Mouse (Mus musculus): Measurements from ENCODE around the gene Dolpp1. TPM values are rescaled to one million over a fixed set of nuclear protein-coding genes. Genes with fewer than 3 reads are reported as not detected.
A peak's percentile ranks its signal among the peaks of the same experiment; 100 is the strongest.

Dolpp1 gene
- polyA plus RNA-seq, 1 experiment from 2014 or later, result 46.9 TPM

DNA sequence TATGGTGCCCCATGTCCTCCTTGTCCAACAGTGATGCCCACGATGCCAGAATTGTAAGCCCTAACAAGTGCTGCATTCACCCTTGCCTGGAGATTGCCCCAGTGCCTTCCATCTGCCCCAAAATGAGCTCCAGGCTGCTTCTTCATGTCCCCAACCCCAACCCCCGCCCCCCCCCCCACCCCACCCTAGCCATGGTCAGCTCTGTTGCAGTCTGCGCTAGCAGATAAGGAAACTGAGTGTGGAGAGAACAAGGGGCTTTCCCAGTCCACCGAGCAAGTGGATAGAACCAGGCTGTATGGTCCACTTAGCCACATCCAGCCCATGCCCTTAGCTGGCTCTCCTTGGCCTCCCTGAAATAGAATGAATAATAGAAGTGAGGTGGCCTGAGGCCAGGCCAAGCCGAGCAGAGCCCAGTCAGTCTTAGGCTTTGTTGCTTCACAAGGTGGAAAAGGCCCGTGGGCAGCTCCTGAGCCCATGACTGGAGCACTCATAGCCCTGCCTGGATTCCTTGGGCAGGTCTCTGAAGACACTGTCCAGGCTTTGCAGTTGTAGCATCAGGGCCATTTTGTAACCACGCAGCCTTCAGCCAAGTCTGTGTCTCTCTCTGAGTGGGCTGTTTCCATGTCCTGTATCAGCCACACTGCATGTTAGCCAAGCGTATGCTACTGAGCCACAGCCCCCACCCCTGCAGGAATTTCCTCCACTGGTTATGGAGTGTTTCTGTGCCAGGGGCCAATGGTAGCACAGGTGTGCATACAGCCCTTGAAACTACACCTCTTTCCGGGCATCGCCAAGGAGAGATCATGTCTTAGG is 11.3 kb upstream of the Dolpp1 start:
- no peak for ATAC-seq (ENCODE audit: borderline replicate concordance, extremely low read depth, low FRiP score, low TSS enrichment)
- no peaks in the 10 kb centered on the region for H3K4me1 ChIP-seq
- no peak overlapping the region for H3K9ac ChIP-seq
- peaks cover 65% of the 10 kb centered on the region for H3K36me3 ChIP-seq
- H3K4me2 ChIP-seq, result no peak overlapping the region
- H3K27ac ChIP-seq, result no peak overlapping the region
- WGBS, result 83% methylated on average over 10 of the region's 10 CpGs
- no peaks in the 10 kb centered on the region for H3K9me3 ChIP-seq
- H3K4me3 ChIP-seq, result no peak overlapping the region
- no peaks in the 10 kb centered on the region for H3K27me3 ChIP-seq

DNA sequence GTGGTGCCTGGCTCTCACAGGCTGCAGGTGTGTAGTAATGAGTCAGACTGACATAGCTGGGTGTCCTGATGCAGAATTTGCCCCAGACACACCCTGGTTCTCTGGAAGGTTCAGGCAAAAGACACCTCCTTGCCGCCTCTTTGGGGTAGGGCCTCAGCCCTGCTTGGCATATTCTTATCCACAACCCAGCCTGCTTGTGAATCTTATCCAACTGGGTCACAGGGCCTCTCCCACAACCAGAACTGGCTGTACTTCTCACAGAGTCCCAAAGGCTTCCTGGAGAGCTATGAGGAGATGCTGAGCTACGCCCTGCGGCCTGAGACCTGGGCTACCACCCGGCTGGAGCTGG is 10.7 kb upstream of the Dolpp1 start:
- Histone ChIP-seq H3K4me2 (no peak overlapping the region), H3K27me3 (no peaks in the 10 kb centered on the region), H3K4me3 (no peak overlapping the region), H3K9ac (no peak overlapping the region), H3K27ac (no peak overlapping the region), H3K9me3 (no peaks in the 10 kb centered on the region), H3K4me1 (no peaks in the 10 kb centered on the region), H3K36me3 (peaks cover 60% of the 10 kb centered on the region)
- ATAC-seq (ENCODE audit: borderline replicate concordance, extremely low read depth, low FRiP score, low TSS enrichment), result no peak
- 97% methylated on average over 4 of the region's 4 CpGs for WGBS

DNA sequence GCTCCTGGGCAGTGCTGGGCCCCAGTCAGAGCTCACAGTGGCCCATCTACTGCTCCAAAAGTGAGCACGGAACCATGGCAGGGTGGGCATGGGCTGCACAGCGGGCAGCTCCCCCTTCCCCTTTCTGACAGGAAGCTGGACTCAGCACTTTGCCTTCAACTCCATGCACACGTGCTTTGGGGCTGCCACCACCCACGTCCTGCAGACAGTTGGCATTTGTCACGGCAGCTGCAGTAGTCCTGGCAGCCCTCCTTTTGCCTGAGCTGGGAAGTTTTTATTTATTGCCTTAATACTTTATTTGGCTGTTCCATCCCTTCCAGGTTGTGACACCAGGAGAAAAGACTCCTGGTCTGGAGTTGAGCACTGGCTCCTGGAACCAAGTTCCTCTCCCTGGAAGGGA is 7.2 kb upstream of the Dolpp1 start:
- WGBS, result 70% methylated on average over 5 of the region's 5 CpGs
- ATAC-seq (ENCODE audit: borderline replicate concordance, extremely low read depth, low FRiP score, low TSS enrichment), result no peak
- Histone ChIP-seq H3K27ac (no peak overlapping the region), H3K4me1 (no peaks in the 10 kb centered on the region), H3K9me3 (no peaks in the 10 kb centered on the region), H3K36me3 (peaks cover 34% of the 10 kb centered on the region), H3K4me3 (no peak overlapping the region), H3K4me2 (no peak overlapping the region), H3K9ac (no peak overlapping the region), H3K27me3 (no peaks in the 10 kb centered on the region)

DNA sequence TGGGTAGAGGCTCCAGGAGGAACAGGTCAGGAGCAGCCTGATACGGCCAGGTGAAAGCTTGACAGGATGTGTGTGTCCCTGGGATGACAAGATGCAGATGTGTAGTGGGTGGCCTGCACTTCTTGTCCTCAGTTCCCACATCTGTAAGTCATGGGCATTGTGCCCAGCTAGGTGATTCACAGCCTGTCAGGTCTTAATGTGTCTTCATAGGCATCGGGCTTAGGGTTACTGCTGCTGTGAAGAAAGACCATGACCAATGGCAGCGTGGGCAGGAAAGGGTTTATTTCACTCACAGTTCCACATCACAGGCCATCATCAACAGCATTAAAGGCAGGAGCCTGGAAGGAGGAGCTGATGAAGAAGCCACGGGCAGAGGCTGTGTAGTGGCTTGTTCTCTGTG is 6.5 kb upstream of the Dolpp1 start:
- 82% methylated on average over 4 of the region's 4 CpGs for WGBS
- H3K27ac ChIP-seq, result no peak overlapping the region
- no peak overlapping the region for H3K4me2 ChIP-seq
- H3K27me3 ChIP-seq, result no peaks in the 10 kb centered on the region
- H3K4me1 ChIP-seq, result no peaks in the 10 kb centered on the region
- no peaks in the 10 kb centered on the region for H3K9me3 ChIP-seq
- no peak for ATAC-seq (ENCODE audit: borderline replicate concordance, extremely low read depth, low FRiP score, low TSS enrichment)
- no peak overlapping the region for H3K9ac ChIP-seq
- H3K4me3 ChIP-seq, result no peak overlapping the region
- peaks cover 34% of the 10 kb centered on the region for H3K36me3 ChIP-seq

DNA sequence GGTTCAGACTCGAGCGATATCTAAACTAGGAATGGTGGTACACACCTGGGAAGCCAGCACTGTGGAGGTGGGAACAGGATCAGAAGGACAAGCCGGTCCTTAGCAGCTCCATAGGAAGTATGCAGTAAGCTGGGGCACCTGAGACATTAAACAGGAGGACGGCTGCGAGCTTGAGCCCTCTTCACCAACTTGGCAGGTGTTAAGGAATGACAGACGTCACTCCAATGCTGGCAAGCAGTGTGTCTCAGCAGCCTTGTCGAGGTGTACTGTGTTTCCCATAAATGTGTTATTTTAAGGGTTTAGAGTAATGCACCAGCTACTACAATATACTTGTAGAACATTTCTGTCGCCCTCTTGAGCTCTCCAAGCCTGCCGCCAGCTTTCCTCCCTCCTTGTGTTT is 5.1 kb upstream of the Dolpp1 start:
- WGBS, result 73% methylated on average over 9 of the region's 9 CpGs
- H3K36me3 ChIP-seq, result peaks cover 22% of the 10 kb centered on the region
- H3K27ac ChIP-seq, result no peak overlapping the region
- ATAC-seq (ENCODE audit: borderline replicate concordance, extremely low read depth, low FRiP score, low TSS enrichment), result no peak
- H3K4me1 ChIP-seq, result 0 out of 2 replicates have a peak, but pooled peaks cover 6% of the 10 kb centered on the region
- H3K4me3 ChIP-seq, result no peak overlapping the region
- no peak overlapping the region for H3K9ac ChIP-seq
- no peak overlapping the region for H3K4me2 ChIP-seq
- H3K27me3 ChIP-seq, result no peaks in the 10 kb centered on the region
- no peaks in the 10 kb centered on the region for H3K9me3 ChIP-seq

DNA sequence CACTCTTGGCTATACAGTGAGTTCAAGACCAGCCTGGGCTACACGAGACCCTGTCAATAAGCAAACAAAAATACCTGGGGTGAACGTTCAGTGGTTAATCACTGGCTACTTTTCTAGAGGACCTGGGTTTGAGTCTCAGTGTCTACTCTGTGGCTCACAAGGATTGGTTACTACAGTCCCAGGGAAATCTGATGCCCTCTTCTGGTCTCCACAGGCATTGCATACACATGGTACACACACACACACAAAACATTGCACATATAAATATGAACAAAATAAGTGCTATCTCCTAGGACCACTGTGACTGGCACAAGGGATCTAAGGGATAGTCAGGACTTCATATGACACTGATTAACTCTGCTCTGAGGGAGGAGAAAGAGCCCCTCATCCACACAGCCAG is 3.1 kb upstream of the Dolpp1 start:
- no peak for ATAC-seq (ENCODE audit: borderline replicate concordance, extremely low read depth, low FRiP score, low TSS enrichment)
- H3K27ac ChIP-seq, result no peak overlapping the region
- H3K9ac ChIP-seq, result no peak overlapping the region
- H3K36me3 ChIP-seq, result peaks cover 8% of the 10 kb centered on the region
- no peak overlapping the region for H3K4me2 ChIP-seq
- H3K9me3 ChIP-seq, result no peaks in the 10 kb centered on the region
- H3K4me3 ChIP-seq, result no peak overlapping the region
- H3K27me3 ChIP-seq, result no peaks in the 10 kb centered on the region
- peaks cover 17% of the 10 kb centered on the region for H3K4me1 ChIP-seq
- 87% methylated on average over 2 of the region's 2 CpGs for WGBS

DNA sequence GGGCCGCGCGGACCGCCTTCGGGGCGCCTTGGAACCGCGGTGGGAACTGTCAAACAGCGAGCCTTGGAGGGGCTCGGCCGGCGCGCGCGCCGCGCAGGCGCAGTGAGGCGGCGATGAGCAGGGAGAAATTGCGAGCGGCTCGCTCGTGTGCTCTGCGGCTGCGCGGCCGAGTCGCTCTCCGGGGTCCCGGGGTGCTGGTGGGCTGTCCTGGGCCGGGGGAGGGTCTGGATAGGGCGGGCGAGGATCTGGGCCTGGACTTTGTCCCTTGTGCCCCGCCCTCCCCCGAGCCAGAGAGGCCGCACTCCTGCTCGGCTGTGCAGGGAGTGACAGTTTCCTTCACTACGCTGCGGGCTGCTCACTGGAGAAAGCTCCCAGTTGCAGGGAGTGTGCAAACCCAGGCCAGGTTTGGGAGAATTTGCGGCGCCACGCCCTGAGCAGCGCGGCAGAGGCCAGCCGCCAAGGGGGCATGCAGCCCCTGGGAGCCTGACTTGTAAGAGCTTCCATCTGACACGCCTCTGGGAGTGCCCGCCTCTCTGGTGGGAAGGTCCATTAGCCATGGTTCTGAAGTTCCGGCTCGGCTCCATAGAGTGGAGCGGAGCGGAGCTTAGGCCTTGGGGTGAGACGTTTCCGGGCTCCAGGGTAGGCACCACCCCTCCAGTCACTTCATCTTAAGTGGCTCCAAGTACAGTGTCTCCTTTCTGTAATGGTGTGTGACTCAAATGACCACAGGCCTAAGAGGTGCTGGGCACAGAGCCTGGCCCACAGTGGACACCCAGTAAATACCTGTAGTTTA is 719 bp downstream of the Dolpp1 start:
- WGBS, result under 1% methylated on average over 54 of the region's 54 CpGs
- ATAC-seq (ENCODE audit: borderline replicate concordance, extremely low read depth, low FRiP score, low TSS enrichment), result peak; percentile 78

DNA sequence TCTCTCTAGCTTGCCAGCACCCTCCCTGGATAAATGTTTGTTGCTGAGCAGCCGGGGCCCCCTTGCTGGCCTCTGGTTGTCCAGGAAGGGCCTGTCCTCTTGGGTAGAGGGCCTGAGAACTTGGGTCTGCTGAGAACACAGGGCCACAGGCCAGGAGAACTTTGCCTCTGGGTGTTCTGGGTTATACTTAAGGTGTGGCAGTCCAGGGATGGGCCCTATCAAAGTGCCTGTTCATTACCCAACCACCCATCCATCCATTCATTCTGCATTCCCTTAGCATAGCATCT is 1.3 kb downstream of the Dolpp1 start:
- peak overlapping the region; percentile 89 for H3K4me2 ChIP-seq
- H3K9ac ChIP-seq, result peak overlapping the region; percentile 77
- H3K4me1 ChIP-seq, result peaks cover 17% of the 10 kb centered on the region
- H3K36me3 ChIP-seq, result peaks cover 17% of the 10 kb centered on the region; the same call in 1 of the 2 replicates
- no peak for ATAC-seq (ENCODE audit: borderline replicate concordance, extremely low read depth, low FRiP score, low TSS enrichment)
- 25% methylated on average over 1 of the region's 1 CpGs for WGBS
- H3K27me3 ChIP-seq, result no peaks in the 10 kb centered on the region
- H3K9me3 ChIP-seq, result no peaks in the 10 kb centered on the region
- H3K4me3 ChIP-seq, result peak overlapping the region; percentile 83
- H3K27ac ChIP-seq, result peak overlapping the region; percentile 93

More for the DNA sequence above, 719 bp downstream of the Dolpp1 start:
- H3K9ac ChIP-seq, result peak overlapping the region; percentile 77
- peak overlapping the region; percentile 93 for H3K27ac ChIP-seq
- peak overlapping the region; percentile 83 for H3K4me3 ChIP-seq
- peaks cover 13% of the 10 kb centered on the region; the same call in 1 of the 2 replicates for H3K36me3 ChIP-seq
- H3K4me1 ChIP-seq, result peaks cover 17% of the 10 kb centered on the region
- H3K4me2 ChIP-seq, result peak overlapping the region; percentile 89
- no peaks in the 10 kb centered on the region for H3K9me3 ChIP-seq
- no peaks in the 10 kb centered on the region for H3K27me3 ChIP-seq

DNA sequence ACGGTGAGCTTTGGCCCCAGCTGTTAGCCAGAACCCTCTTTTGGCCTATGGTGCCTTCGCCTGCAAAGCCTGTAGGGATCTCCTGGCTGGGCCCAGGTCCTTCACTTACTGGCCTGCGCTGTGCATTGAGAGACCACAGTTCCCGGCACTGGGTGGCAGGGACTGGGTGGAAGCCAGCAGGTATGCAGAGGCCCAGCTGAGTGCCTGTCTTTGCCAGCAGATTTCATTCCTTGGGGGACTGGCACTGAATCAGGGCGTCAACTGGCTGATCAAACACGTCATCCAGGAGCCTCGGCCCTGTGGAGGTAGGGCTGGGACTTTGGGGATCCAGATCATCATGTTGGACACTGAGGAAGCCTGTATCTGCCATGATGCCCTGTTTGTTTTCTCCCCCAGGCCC is 3.7 kb downstream of the Dolpp1 start:
- H3K4me1 ChIP-seq, result peaks cover 29% of the 10 kb centered on the region
- ATAC-seq (ENCODE audit: borderline replicate concordance, extremely low read depth, low FRiP score, low TSS enrichment), result no peak
- H3K4me3 ChIP-seq, result no peak overlapping the region
- H3K27ac ChIP-seq, result no peak overlapping the region
- no peaks in the 10 kb centered on the region for H3K9me3 ChIP-seq
- H3K27me3 ChIP-seq, result no peaks in the 10 kb centered on the region
- peaks cover 28% of the 10 kb centered on the region; the same call in 1 of the 2 replicates for H3K36me3 ChIP-seq
- no peak overlapping the region for H3K4me2 ChIP-seq
- H3K9ac ChIP-seq, result no peak overlapping the region
- WGBS, result 88% methylated on average over 7 of the region's 7 CpGs

DNA sequence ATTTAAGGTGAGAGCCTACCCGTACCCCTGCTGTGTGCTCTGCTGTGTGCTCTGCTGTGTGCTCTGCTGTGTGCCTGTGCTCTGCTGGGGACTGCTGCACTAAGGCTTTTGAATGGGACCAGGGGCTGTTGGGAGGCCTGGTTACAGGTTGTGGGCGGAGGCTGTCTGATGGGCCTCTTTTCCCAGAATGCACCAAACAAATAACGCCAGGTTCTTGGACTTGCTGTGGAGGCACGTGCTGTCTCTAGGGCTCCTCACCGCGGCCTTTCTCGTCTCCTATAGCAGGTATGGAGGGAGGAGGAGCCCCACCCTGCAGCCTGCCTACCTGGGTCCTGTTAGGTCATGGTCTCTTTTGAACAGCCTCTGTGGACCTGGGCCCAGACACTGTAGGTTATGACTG is 4.2 kb downstream of the Dolpp1 start:
- H3K36me3 ChIP-seq, result peaks cover 33% of the 10 kb centered on the region; the same call in 1 of the 2 replicates
- peaks cover 28% of the 10 kb centered on the region for H3K4me1 ChIP-seq
- no peak overlapping the region for H3K27ac ChIP-seq
- no peaks in the 10 kb centered on the region for H3K9me3 ChIP-seq
- H3K4me2 ChIP-seq, result no peak overlapping the region
- no peaks in the 10 kb centered on the region for H3K27me3 ChIP-seq
- H3K4me3 ChIP-seq, result no peak overlapping the region
- no peak overlapping the region for H3K9ac ChIP-seq
- WGBS, result 84% methylated on average over 7 of the region's 7 CpGs
- ATAC-seq (ENCODE audit: borderline replicate concordance, extremely low read depth, low FRiP score, low TSS enrichment), result no peak

DNA sequence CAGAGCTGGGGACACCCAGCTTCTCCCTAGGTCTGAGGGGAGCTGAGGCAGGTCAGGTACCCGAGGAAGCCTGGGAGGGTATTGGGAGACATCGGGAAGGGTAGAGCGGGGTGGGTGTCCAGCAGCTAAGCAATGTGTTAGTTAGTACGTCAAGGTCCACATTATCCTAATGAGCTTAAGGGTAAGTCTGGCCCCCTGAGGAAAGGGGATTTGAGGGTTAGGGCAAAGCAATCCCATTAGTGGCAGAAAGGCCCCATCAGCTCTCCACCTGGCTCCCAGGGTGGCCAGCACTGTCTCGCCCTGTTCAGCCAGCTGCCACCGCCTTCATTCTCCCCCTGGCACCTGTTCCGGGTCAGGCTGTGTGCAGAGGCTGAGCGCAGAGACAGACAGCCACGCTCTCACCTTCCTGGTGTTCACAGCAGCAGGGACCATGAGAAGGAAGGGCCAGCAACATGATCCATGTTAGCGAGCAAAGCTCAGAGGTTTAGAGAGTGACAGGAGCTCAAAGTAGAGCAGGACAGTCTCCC is 6.0 kb downstream of the Dolpp1 start:
- Histone ChIP-seq H3K4me2 (no peak overlapping the region), H3K4me1 (peaks cover 20% of the 10 kb centered on the region), H3K9me3 (no peaks in the 10 kb centered on the region), H3K9ac (no peak overlapping the region), H3K36me3 (peaks cover 42% of the 10 kb centered on the region; the same call in 1 of the 2 replicates), H3K27me3 (no peaks in the 10 kb centered on the region), H3K27ac (peak overlapping the region; percentile 83), H3K4me3 (no peak overlapping the region)
- ATAC-seq (ENCODE audit: borderline replicate concordance, extremely low read depth, low FRiP score, low TSS enrichment), result no peak
- 86% methylated on average over 10 of the region's 10 CpGs for whole genome bisulfite sequencing
